Mouse (Mus musculus): ENCODE results near the gene Klhl10. TPM values are rescaled to one million over a fixed set of nuclear protein-coding genes. Genes with fewer than 3 reads are reported as not detected.
A peak's percentile ranks its signal among the peaks of the same experiment; 100 is the strongest.

The Klhl10 gene
- total and polyA plus RNA-seq, 2 experiments: 0.05 to 0.18 TPM

- Histone ChIP-seq H3K36me3 (ENCODE audit: control insufficient read depth, insufficient read depth, low read length) (peaks cover 10% of the 10 kb centered on the region), H3K9ac (ENCODE audit: low read depth, low read length) (peak overlapping the region; percentile 97), H3K4me1 (ENCODE audit: control insufficient read depth, insufficient read depth, low read length) (peaks cover 5% of the 10 kb centered on the region), H3K27ac (replicated peaks; ENCODE audit: insufficient read depth, low read depth, low read length) (no peak overlapping the region), H3K27me3 (ENCODE audit: control insufficient read depth, insufficient read depth, low read length) (no peaks in the 10 kb centered on the region), H3K4me3 (ENCODE audit: insufficient read depth, low read depth, low read length) (peak overlapping the region; percentile 99), H3K79me2 (ENCODE audit: control insufficient read depth, insufficient read depth, low read length) (peaks cover 31% of the 10 kb centered on the region)
- no peak for DNase-seq (ENCODE audit: extremely low read depth, low read depth, low spot score)
- WGBS: 6% methylated on average over 30 of the region's 30 CpGs
- TF ChIP-seq CTCF (IDR thresholded peaks at IDR 0.05; ENCODE audit: low read depth, low read length) (no peak), POLR2A (IDR thresholded peaks at IDR 0.05; ENCODE audit: extremely low read depth, insufficient read depth, low read length) (no peak)
These were observed 29.9 kb downstream of the Klhl10 start for GRCm38 (mm10) chr11:100471352-100472196.

- TF ChIP-seq POLR2A (IDR thresholded peaks at IDR 0.05; ENCODE audit: extremely low read depth, insufficient read depth, low read length) (peak; percentile 93), CTCF (IDR thresholded peaks at IDR 0.05; ENCODE audit: low read depth, low read length) (peak; percentile 86)
- Histone ChIP-seq H3K9ac (ENCODE audit: low read depth, low read length) (peak within 1 kb of the TSS; percentile 97), H3K27me3 (ENCODE audit: control insufficient read depth, insufficient read depth, low read length) (no peaks in the 10 kb centered on the region), H3K4me1 (ENCODE audit: control insufficient read depth, insufficient read depth, low read length) (peaks cover 5% of the 10 kb centered on the region), H3K27ac (replicated peaks; ENCODE audit: insufficient read depth, low read depth, low read length) (peak within 1 kb of the TSS; percentile 47; the same call in 1 of the 2 replicates), H3K4me3 (ENCODE audit: insufficient read depth, low read depth, low read length) (peak within 1 kb of the TSS; percentile 99), H3K79me2 (ENCODE audit: control insufficient read depth, insufficient read depth, low read length) (peaks cover 26% of the 10 kb centered on the region), H3K36me3 (ENCODE audit: control insufficient read depth, insufficient read depth, low read length) (peaks cover 12% of the 10 kb centered on the region)
- peak; percentile 74 for DNase-seq (ENCODE audit: extremely low read depth, low read depth, low spot score)
- under 1% methylated on average over 79 of the region's 83 CpGs for WGBS
These were observed 30.6 kb downstream of the Klhl10 start, which contains the start of gene Klhl11 for GRCm38 (mm10) chr11:100472197-100472934. TSS of gene Klhl11 (minus strand) at chr11:100472741.

GRCm38 (mm10) chr11:100472935-100473295 lies 31.2 kb downstream of the Klhl10 start:
- Histone ChIP-seq H3K27ac (replicated peaks; ENCODE audit: insufficient read depth, low read depth, low read length) (no peak overlapping the region), H3K36me3 (ENCODE audit: control insufficient read depth, insufficient read depth, low read length) (peaks cover 15% of the 10 kb centered on the region), H3K79me2 (ENCODE audit: control insufficient read depth, insufficient read depth, low read length) (peaks cover 26% of the 10 kb centered on the region), H3K4me1 (ENCODE audit: control insufficient read depth, insufficient read depth, low read length) (peaks cover 5% of the 10 kb centered on the region), H3K9ac (ENCODE audit: low read depth, low read length) (no peak overlapping the region), H3K4me3 (ENCODE audit: insufficient read depth, low read depth, low read length) (peak overlapping the region; percentile 99; the same call in 1 of the 2 replicates), H3K27me3 (ENCODE audit: control insufficient read depth, insufficient read depth, low read length) (no peaks in the 10 kb centered on the region)
- 33% methylated on average over 5 of the region's 5 CpGs for WGBS
- no peak for DNase-seq (ENCODE audit: extremely low read depth, low read depth, low spot score)
- TF ChIP-seq POLR2A (IDR thresholded peaks at IDR 0.05; ENCODE audit: extremely low read depth, insufficient read depth, low read length): no peak
- TF ChIP-seq CTCF (IDR thresholded peaks at IDR 0.05; ENCODE audit: low read depth, low read length): peak; percentile 7; the same call in 1 of the 2 replicates

GRCm38 (mm10) chr11:100476281-100476680 lies 34.6 kb downstream of the Klhl10 start:
- WGBS: 88% methylated on average over 5 of the region's 5 CpGs
- Histone ChIP-seq H3K36me3 (ENCODE audit: control insufficient read depth, insufficient read depth, low read length) (peaks cover 46% of the 10 kb centered on the region), H3K27me3 (ENCODE audit: control insufficient read depth, insufficient read depth, low read length) (no peaks in the 10 kb centered on the region), H3K4me1 (ENCODE audit: control insufficient read depth, insufficient read depth, low read length) (peaks cover 5% of the 10 kb centered on the region), H3K79me2 (ENCODE audit: control insufficient read depth, insufficient read depth, low read length) (peaks cover 11% of the 10 kb centered on the region), H3K4me3 (ENCODE audit: insufficient read depth, low read depth, low read length) (no peak overlapping the region), H3K9ac (ENCODE audit: low read depth, low read length) (no peak overlapping the region), H3K27ac (replicated peaks; ENCODE audit: insufficient read depth, low read depth, low read length) (no peak overlapping the region)
- TF ChIP-seq POLR2A (IDR thresholded peaks at IDR 0.05; ENCODE audit: extremely low read depth, insufficient read depth, low read length) (no peak), CTCF (IDR thresholded peaks at IDR 0.05; ENCODE audit: low read depth, low read length) (no peak)
- DNase-seq (ENCODE audit: extremely low read depth, low read depth, low spot score): no peak

GRCm38 (mm10) chr11:100479152-100479551 lies 37.4 kb downstream of the Klhl10 start:
- Histone ChIP-seq H3K79me2 (ENCODE audit: control insufficient read depth, insufficient read depth, low read length) (no peaks in the 10 kb centered on the region), H3K4me3 (ENCODE audit: insufficient read depth, low read depth, low read length) (no peak overlapping the region), H3K27ac (replicated peaks; ENCODE audit: insufficient read depth, low read depth, low read length) (no peak overlapping the region), H3K27me3 (ENCODE audit: control insufficient read depth, insufficient read depth, low read length) (no peaks in the 10 kb centered on the region), H3K4me1 (ENCODE audit: control insufficient read depth, insufficient read depth, low read length) (no peaks in the 10 kb centered on the region), H3K9ac (ENCODE audit: low read depth, low read length) (no peak overlapping the region), H3K36me3 (ENCODE audit: control insufficient read depth, insufficient read depth, low read length) (peaks cover 69% of the 10 kb centered on the region)
- WGBS: 91% methylated on average over 7 of the region's 7 CpGs
- no peak for DNase-seq (ENCODE audit: extremely low read depth, low read depth, low spot score)
- no peak for TF ChIP-seq CTCF (IDR thresholded peaks at IDR 0.05; ENCODE audit: low read depth, low read length)
- no peak for TF ChIP-seq POLR2A (IDR thresholded peaks at IDR 0.05; ENCODE audit: extremely low read depth, insufficient read depth, low read length)

All from liver, adult 2 months (tissue).